Mouse (Mus musculus) kidney, postnatal 0 days (tissue): ENCODE results near the gene Mapk3. TPM values are rescaled to one million over a fixed set of nuclear protein-coding genes. Genes with fewer than 3 reads are reported as not detected.

ENCODE experiments used
- ATAC-seq: fragments of 200-750 bp; cut with Nextera tagmentation; replicated peaks from 2 replicates; pipeline ENCODE4 v1.8.0; 2017; ENCODE audit warnings: low read depth, moderate number of reproducible peaks, moderate TSS enrichment, moderate library complexity; ENCODE audit not compliant: low FRiP score
- DNase-seq: peaks from one replicate; pipeline ENCODE4 v3.0.0-alpha.2; 2016; ENCODE audit warnings: low spot score
- H3K27ac ChIP-seq: fragments of 300-500 bp; sonication (generic); 2 replicates; pipeline ENCODE4 v1.5.1; 2014; ENCODE audit warnings: mild to moderate bottlenecking
- H3K27me3 ChIP-seq: fragments of 300-500 bp; sonication (generic); 2 replicates; pipeline ENCODE4 v1.6.1; 2014; ENCODE audit warnings: low read length, mixed read lengths; ENCODE audit not compliant: insufficient read depth
- H3K36me3 ChIP-seq: fragments of 300-500 bp; sonication (generic); 2 replicates; pipeline ENCODE4 v1.6.1; 2014; ENCODE audit warnings: low read length, mixed read lengths; ENCODE audit not compliant: insufficient read depth
- H3K4me1 ChIP-seq: fragments of 300-500 bp; sonication (generic); replicated peaks from 2 replicates; pipeline ENCODE4 v1.6.1; 2014; ENCODE audit warnings: antibody characterized with exemption, low read length, mixed read lengths; ENCODE audit not compliant: insufficient read depth
- H3K4me2 ChIP-seq: fragments of 300-500 bp; sonication (generic); 2 replicates; pipeline ENCODE4 v1.6.1; 2014; ENCODE audit warnings: mild to moderate bottlenecking, low read length, moderate library complexity, mixed read lengths
- H3K4me3 ChIP-seq: fragments of 300-500 bp; sonication (generic); replicated peaks from 2 replicates; pipeline ENCODE4 v1.5.1; 2014; ENCODE audit warnings: low read depth, low read length
- H3K9ac ChIP-seq: fragments of 300-500 bp; sonication (generic); 2 replicates; pipeline ENCODE4 v1.6.1; 2014; ENCODE audit warnings: low read depth, low read length
- H3K9me3 ChIP-seq: fragments of 300-500 bp; sonication (generic); replicated peaks from 2 replicates; pipeline ENCODE4 v1.6.1; 2016; ENCODE audit warnings: low read length, inconsistent platforms, mixed read lengths
- CTCF ChIP-seq: IDR thresholded peaks from 2 replicates; pipeline ENCODE4 v1.5.1; 2016; ENCODE audit warnings: antibody characterized with exemption, low read depth, mild to moderate bottlenecking, moderate library complexity
- WGBS: fragments of 180-500 bp; shearing (Covaris S2); extraction: QIAGEN DNeasy Blood & Tissue Kit; methylation state at CpG from one replicate; pipeline ENCODE4 v1.1.7; 2014; 5-methylcytosine and 5-hydroxymethylcytosine counted together
- polyA plus RNA-seq: library from polyadenylated mRNA; unstranded; fragments of >200 nt; fragmentation: Nextera tagmentation; extraction: Ambion mirVana; gene quantifications from 2 replicates; pipeline ENCODE4 v1.2.1, GENCODE M21; 2015

The Mapk3 gene
- polyA plus RNA-seq, 1 experiment from 2014 or later = 63.0 TPM

- Histone ChIP-seq H3K4me1 (no peaks in the 10 kb centered on the region), H3K9ac (no peak overlapping the region; the same call in 1 of the 2 replicates), H3K36me3 (no peaks in the 10 kb centered on the region), H3K27me3 (no peaks in the 10 kb centered on the region), H3K4me2 (peak overlapping the region; percentile 29; the same call in 1 of the 2 replicates), H3K4me3 (no peak overlapping the region), H3K27ac (0 out of 2 replicates have a peak overlapping the region, but pooled peaks have one; percentile 37), H3K9me3 (no peaks in the 10 kb centered on the region)
- DNase-seq (peak; percentile 92), ATAC-seq (peak; percentile 60)
- under 1% methylated on average over 9 of the region's 9 CpGs for WGBS
- TF ChIP-seq CTCF = peak; percentile 91
These were observed 4.5 kb upstream of the Mapk3 start for GRCm38 (mm10) chr7:126754866-126755265.

GRCm38 (mm10) chr7:126758539-126758938, 862 bp upstream of the Mapk3 start:
- TF ChIP-seq CTCF = no peak

DNA sequence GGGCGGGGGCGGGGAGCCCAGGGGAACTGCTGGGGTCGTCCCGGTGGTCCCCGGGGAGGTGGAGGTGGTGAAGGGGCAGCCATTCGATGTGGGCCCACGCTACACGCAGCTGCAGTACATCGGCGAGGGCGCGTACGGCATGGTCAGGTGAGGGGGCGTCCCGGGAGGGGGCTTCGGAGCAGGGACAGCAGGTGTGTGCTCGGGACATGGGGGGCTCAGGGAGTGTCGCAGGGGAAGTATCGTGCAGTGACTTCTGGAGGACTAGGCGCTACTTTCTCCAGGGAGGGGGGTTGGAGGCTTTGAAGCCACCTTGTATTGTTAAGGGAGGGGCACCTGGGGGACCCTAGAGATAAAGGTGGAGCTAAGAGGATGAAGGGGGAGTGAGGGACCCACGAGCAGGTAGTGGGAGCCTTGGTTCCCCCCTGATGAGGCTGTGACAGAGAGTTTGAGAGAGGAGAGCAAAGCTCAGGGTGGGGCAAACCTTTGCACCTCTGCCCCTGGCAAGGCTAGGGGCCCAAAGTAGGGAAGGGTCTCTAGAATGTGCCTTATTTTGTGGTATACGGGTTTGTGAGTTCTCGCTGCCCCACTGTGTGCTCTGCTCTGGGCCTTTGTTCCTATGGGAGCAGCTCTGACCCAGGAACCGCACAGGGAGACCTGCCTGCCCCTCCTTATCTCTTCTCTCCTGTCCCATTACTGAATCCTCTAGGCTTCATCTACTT, 430 bp downstream of the Mapk3 start:
- no peak for DNase-seq
- ATAC-seq = peak; percentile 22
- Histone ChIP-seq H3K36me3 (peaks cover 29% of the 10 kb centered on the region), H3K4me2 (peak overlapping the region; percentile 76), H3K27ac (peak overlapping the region; percentile 93), H3K4me1 (peaks cover 9% of the 10 kb centered on the region; the same call in 1 of the 2 replicates), H3K9ac (peak overlapping the region; percentile 81), H3K27me3 (no peaks in the 10 kb centered on the region), H3K4me3 (peak overlapping the region; percentile 87), H3K9me3 (no peaks in the 10 kb centered on the region)
- no peak for TF ChIP-seq CTCF
- 0% methylated on average over 22 of the region's 24 CpGs for whole genome bisulfite sequencing

More at GRCm38 (mm10) chr7:126758539-126758938, 862 bp upstream of the Mapk3 start:
- ATAC-seq (no peak), DNase-seq (no peak)
- H3K36me3 ChIP-seq = peaks cover 16% of the 10 kb centered on the region; the same call in 1 of the 2 replicates
- H3K4me2 ChIP-seq = no peak overlapping the region
- no peak overlapping the region for H3K9ac ChIP-seq
- H3K27ac ChIP-seq = no peak overlapping the region
- H3K4me1 ChIP-seq = peaks cover 9% of the 10 kb centered on the region; the same call in 1 of the 2 replicates
- H3K27me3 ChIP-seq = no peaks in the 10 kb centered on the region
- 66% methylated on average over 7 of the region's 7 CpGs for WGBS
- H3K4me3 ChIP-seq = no peak overlapping the region
- no peaks in the 10 kb centered on the region for H3K9me3 ChIP-seq

GRCm38 (mm10) chr7:126760391-126760802, 996 bp downstream of the Mapk3 start:
- no peaks in the 10 kb centered on the region for H3K27me3 ChIP-seq
- WGBS = 12% methylated on average over 3 of the region's 3 CpGs

DNA sequence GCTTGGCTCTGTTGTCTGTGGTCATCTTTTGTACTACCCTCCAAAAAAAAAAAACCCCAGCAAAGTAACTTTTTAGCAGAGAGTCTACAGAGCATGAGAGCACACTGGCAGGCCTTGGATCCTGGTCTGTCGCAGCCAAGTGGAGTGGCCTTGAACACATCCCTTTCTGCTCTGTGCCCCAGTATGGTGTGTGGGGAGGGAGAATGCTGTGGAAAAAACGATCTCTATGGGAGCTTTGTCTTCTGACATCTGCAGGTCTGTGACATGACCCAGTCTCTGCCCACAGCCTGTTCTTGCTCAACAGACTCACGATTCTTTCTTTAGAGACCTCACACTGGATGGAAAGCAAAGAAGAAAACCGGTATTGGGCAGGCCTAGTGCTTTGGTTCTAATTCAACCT, 1.6 kb downstream of the Mapk3 start:
- no peaks in the 10 kb centered on the region for H3K27me3 ChIP-seq
- peaks cover 9% of the 10 kb centered on the region; the same call in 1 of the 2 replicates for H3K4me1 ChIP-seq
- no peak overlapping the region for H3K4me3 ChIP-seq
- no peak overlapping the region for H3K9ac ChIP-seq
- TF ChIP-seq CTCF = no peak
- peak overlapping the region; percentile 76 for H3K4me2 ChIP-seq
- DNase-seq = no peak
- H3K9me3 ChIP-seq = no peaks in the 10 kb centered on the region
- no peak for ATAC-seq
- WGBS = 60% methylated on average over 4 of the region's 4 CpGs
- H3K36me3 ChIP-seq = peaks cover 35% of the 10 kb centered on the region
- peak overlapping the region; percentile 93 for H3K27ac ChIP-seq

More at GRCm38 (mm10) chr7:126760391-126760802, 996 bp downstream of the Mapk3 start:
- no peak for TF ChIP-seq CTCF
- Histone ChIP-seq H3K4me2 (peak overlapping the region; percentile 76), H3K4me3 (peak overlapping the region; percentile 87), H3K4me1 (peaks cover 9% of the 10 kb centered on the region; the same call in 1 of the 2 replicates), H3K9me3 (no peaks in the 10 kb centered on the region), H3K36me3 (peaks cover 34% of the 10 kb centered on the region), H3K9ac (peak overlapping the region; percentile 81), H3K27ac (peak overlapping the region; percentile 93)
- DNase-seq = peak; percentile 93
- peak; percentile 40; the same call in 1 of the 2 replicates for ATAC-seq

- 59% methylated on average over 6 of the region's 6 CpGs for WGBS
- H3K4me3 ChIP-seq = no peak overlapping the region
- H3K4me1 ChIP-seq = peaks cover 9% of the 10 kb centered on the region; the same call in 1 of the 2 replicates
- no peak overlapping the region for H3K9ac ChIP-seq
- no peak for TF ChIP-seq CTCF
- DNase-seq (no peak), ATAC-seq (no peak)
- no peak overlapping the region for H3K4me2 ChIP-seq
- H3K27ac ChIP-seq = peak overlapping the region; percentile 19; the same call in 1 of the 2 replicates
- H3K27me3 ChIP-seq = no peaks in the 10 kb centered on the region
- no peaks in the 10 kb centered on the region for H3K9me3 ChIP-seq
- peaks cover 42% of the 10 kb centered on the region for H3K36me3 ChIP-seq
These were observed 2.2 kb downstream of the Mapk3 start for GRCm38 (mm10) chr7:126761529-126762067.
